Mouse (Mus musculus) spleen, adult 2 months (tissue): ENCODE data around the gene Gm11084.

Experiments
- CTCF ChIP-seq: fragments of 200-500 bp; IDR thresholded peaks from 2 replicates; pipeline ENCODE4 v1.5.1; 2011; ENCODE audit warnings: mild to moderate bottlenecking, inconsistent platforms; ENCODE audit not compliant: insufficient read depth, insufficient read length, insufficient replicate concordance; ENCODE audit errors: extremely low read depth
- POLR2A ChIP-seq: fragments of 200-500 bp; IDR thresholded peaks from 2 replicates; pipeline ENCODE4 v1.6.1; 2011; ENCODE audit warnings: low read depth, low read length, inconsistent platforms

DNA sequence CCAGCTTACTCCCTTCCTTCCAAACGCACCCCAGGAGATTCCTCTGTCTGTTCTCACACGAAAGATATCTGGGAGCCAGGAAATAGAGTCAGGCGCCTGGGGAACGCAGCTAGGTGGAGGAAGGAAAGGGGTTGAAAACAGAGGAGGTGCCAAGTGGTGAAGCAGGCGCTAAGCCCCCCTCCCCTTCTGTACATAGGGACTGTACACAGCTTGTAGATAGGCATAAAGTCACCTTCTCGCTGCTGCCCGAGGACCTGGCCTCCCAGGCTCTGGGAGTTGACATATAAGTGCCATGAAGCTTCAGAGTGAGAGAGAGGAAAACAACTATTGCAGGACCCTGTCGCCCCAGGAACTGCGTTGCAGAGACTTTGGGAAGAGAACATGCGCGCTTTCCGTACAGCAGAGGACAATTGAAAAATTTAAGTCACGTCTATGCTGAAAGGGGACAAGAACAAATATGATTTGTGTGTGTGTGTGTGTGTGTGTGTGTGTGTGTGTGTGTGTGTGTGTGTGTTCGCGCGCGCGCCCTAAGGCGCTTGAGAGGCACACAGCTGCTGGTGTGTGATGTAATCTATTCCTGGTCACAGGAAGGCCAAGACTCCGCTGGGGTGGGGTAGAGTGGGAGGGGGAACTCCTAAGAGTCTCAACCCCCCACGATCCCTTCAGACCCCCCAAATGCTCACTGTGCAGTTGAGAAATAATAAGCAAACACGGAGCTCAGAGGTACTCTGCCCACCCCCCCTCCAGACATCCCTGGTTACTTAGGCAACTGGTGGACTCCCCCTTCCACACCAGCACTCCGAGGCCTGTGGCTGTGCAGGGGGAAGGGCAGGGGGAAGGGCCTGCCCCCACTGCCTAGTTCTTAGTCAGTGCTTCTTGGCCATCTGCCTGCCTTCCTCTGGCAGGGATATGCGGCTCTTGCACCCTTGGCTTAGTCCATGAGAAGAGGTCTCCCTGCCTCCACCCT is 17.5 kb upstream of the Gm11084 start:
- no peak for TF ChIP-seq CTCF
- TF ChIP-seq POLR2A = no peak
